Mouse (Mus musculus) heart, postnatal 4 days (tissue): ENCODE results near the gene B3gnt2. TPM values are rescaled to one million over a fixed set of nuclear protein-coding genes. Genes with fewer than 3 reads are reported as not detected.
A peak's percentile ranks its signal among the peaks of the same experiment; 100 is the strongest.

Experiments
- DNase-seq: peaks from one replicate; pipeline ENCODE4 v3.0.0; 2021
- total RNA-seq, 2 experiments: library from RNA; stranded (reverse); gene quantifications; 2 replicates each; pipeline ENCODE4 v1.2.3; 2021

The B3gnt2 gene
- total RNA-seq, 2 experiments from 2014 or later = 7.4 to 8.1 TPM

DNA sequence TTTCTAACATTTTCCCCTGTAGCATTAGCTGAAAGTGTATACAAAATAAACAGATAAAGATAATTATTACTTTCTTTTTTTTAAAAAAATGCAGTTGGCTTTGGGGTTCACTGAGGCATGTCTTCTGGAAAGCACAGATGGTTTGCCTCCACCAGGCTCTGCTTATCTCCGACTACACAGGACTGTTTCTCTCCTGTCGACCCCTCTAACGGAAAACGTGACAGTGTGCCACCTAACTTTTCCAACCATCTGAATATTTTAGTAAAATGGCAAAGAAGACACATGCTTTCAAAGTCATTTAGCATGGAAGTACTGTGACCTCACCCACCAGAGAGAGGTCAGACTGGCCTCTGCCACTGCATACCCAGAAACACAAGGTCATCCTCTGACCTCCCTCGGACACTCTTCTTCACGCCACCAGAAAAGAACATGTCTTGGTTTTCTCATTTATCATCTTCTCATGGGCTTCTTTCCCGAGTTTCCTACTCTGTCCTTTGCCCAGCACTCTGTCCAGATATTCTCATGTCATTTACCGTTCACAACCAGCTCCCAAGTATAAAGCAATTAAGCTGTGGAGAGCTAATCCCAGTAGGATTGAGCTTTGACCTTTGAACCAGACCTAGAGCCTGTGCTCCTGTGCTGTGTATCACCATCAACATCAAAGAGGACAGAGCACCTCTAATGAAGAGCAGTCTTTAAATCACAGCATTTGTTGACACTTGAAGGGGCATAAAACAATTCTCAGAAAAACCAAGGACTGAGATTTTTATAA, 13.6 kb downstream of the B3gnt2 start:
- no peak for DNase-seq

DNA sequence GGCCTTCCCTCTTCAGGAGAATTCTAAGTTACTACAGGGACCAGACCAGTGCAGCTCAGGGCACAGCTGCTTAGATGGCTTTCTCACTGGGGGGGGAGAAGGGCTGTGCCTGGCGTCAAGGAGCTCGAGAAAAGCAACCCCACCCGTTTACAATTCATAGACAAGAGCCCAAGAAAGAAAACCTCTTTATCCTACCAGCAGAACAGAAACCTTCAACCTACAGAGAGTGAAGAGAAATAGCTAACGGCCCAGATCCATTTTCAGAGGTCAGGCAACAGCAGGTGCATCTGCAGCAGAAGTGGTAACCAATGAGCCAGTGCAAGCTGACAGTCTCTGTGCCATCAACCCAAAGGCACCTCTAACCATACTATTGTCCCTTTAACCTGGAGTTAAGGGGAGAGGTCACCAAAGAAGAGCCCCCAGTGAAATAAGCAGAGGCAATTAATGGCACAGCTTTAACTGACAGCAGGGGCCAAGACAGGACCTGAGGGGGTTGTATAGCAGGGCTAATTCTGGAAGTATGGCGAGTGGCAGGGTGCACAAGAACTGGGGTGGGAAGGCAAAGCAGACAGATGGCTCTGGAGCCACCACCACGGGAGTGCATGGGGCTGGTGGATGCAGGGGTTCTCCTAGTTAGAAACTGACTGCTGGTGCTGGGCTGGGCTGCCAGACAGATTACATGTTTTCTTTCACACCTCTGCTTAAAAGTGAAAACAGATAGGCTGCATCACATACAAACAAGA, 14.5 kb downstream of the B3gnt2 start:
- no peak for DNase-seq

DNA sequence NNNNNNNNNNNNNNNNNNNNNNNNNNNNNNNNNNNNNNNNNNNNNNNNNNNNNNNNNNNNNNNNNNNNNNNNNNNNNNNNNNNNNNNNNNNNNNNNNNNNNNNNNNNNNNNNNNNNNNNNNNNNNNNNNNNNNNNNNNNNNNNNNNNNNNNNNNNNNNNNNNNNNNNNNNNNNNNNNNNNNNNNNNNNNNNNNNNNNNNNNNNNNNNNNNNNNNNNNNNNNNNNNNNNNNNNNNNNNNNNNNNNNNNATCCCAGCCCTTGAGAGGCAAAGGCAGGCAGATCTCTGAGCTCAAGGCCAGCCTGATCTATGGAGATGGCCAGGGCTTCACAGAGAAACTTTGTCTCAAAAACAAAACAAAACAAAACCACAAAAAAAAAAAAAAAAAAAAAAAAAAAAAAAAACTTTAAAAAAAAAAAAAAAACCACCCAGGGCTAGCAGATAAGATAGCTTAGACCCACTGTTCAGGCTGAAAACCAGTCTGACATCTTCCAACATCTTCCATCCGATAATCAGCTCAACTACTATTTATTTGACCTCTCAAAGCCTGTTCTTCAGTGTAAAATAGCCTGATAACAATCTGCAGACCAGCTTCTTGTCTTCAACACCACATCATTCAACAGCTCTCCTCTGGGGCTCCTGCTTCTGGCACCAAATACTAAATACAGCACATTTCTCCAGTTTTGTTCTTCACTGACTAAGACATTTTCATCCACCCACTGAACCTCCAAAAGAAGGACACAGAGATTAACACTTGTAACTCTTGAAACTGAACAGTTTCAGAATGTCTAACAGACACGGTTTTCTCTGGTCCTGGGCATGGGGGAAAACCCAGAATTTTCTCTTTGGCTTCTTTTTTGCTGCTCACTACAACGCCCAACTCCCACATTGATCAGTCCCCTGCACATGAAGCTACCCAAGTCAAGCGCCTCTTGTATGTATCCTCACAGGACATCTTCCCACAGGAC, 15.7 kb downstream of the B3gnt2 start:
- DNase-seq = no peak

DNA sequence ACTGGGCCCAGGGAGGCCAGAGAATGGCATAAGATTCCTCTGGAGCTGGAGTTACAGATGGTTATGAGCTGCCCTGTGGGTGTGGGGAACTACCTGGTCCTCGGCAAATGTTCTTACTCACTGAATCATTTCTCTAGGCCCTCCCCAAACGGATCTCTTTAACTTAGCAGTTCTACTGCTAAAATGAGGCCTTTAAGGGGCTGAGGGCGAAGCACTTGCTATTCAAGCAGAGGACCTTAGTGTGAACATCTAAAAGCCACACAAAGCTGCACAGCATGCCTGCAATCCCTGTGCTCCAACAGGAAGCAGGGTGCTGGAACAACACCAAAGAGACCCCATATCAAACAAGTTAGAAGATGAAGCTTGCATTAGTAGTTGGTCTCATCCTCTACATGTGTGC, 21.3 kb downstream of the B3gnt2 start:
- no peak for DNase-seq

DNA sequence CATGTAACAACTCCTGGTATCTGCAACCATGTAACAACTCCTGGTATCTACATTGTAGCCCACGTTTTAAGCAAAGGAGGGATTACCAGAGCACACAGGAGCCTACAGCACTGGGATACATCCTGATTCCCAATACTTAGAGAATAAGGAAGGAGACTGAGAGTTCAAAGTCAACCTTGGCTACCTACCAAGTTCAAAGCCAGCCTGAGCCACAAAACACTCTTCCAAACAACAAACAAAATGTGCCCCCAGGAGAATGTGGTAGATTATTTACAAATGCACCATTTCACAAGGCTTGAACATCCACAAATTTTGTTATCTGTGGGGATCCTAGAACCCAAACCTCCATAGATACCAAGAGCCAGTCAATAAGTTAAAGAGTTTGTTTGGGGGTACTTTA, 22.4 kb downstream of the B3gnt2 start:
- DNase-seq = no peak

DNA sequence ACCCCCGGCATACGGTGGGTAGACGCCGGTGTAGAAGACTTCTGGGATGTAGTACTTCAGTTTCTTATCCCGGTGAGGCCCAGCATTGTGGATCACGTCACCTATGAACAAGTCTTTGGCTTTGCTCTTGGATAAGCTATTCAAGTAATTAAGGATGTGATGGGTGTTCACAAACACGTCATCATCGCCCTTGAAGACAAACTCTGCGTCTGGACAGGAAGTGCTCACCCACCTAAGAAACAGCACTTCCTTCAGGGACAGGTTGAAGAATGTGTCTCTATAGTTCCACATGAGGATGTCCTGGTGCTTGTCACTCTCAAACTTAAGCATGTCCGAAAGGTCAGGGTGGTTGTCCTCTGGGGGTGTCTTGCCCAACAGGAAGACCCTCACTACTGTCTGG, 24.5 kb downstream of the B3gnt2 start:
- DNase-seq = no peak

DNA sequence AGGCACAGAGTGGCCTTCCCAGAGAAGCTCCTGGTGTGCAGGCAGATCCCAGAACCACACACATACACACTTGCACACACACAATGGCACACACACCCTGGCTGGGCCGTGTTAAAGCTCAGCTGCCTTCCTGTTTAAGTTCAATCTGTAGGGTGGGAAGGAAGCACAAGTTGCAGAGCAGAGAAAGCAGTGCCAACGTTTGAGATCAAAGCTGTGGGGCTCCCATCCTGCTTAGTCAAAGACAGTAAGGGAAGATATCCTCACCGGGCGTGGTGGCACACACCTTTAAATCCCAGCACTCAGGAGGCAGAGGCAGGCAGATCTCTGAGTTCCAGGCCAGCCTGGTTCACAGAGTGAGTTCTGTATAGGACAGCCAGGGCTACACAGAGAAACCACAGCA, 28.2 kb downstream of the B3gnt2 start:
- DNase-seq = no peak

DNA sequence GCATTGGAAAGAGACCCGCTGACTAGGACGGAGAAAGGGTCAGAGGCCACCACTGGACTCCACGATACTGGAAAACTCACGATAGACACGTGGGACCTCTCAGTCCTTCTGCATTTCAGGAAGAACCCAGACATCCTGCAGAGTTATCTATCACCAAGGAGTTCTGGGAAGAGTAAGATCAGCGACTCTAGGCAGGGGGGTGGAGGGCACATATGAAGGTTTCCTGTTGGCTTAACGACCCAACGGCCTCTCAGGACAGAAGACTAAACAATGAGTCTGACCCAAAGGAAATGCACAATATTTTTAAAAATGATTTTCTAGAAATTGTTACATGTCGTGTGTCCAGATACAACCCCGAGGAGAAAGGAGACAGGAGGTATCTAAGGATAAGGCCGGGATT, 28.8 kb downstream of the B3gnt2 start:
- no peak for DNase-seq

DNA sequence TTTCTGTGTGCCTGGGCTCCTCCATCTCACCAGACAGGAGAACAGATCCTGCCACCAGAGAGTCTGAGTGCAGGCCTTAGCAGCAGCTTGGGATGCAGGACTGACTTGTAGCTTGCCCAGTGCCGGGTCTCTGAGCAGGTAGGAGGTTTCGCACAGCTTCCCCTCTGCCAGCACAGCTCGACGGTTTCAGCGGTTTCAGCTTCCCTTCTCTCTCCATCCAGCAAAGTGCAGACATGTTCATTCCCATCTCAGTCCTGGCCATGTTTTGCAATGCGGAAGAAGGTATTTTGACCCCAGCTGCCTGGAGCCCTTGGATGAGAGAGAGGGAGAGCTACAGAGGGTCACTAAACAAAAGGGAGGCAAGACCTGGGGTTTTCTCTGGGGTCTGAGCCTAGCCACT, 30.1 kb downstream of the B3gnt2 start:
- no peak for DNase-seq

DNA sequence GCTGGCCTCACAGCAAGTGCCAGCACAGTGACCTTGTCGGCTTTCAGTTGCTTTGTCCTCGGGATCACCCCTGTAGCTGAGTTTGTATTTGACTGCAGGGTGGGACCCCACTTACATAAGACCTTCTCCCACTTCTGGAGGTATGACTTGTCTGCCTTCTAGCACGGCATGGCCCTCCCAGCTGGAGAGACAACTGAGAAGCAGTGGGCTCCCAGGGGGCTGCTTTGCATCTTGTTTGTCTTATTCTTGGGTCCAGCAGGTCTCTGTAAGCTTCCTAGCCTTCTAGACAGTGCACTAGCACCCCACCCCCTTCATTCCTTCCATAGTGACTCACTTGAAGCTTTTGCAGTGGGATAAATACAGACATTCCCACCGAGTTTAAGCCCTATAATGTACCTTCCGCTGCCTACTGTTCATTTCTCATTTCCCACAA, 30.6 kb downstream of the B3gnt2 start:
- DNase-seq = no peak

DNA sequence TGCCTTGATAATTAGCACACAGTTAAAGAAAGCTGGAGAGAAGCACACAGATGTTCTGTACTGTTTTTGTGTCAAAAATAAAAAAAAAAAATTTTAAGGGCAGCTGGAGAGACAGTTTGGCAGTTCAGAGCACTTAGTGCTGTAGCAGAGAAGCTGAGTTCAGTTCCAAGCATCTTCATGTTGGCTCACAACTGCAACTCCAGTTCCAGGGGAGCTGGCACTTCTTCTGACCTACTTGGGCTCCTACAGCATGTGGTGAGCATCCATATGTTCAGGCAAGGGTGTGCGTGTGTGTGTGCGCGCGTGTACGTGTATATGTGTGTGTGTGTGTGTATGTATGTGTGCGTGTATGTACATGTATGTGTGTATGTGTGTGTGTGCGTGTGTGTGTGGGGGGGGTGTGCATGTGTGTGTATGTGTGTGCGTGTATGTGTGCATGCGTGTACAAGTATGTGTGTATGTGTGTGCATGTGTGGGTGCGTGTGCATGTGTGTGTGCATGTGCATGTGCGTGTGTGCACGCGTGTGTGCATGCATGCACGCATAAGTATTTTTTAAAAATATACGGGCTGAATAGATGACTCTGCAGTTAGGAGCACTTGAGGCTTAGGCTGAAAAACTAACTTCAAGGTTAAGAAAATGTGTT, 31.7 kb downstream of the B3gnt2 start:
- DNase-seq = no peak

DNA sequence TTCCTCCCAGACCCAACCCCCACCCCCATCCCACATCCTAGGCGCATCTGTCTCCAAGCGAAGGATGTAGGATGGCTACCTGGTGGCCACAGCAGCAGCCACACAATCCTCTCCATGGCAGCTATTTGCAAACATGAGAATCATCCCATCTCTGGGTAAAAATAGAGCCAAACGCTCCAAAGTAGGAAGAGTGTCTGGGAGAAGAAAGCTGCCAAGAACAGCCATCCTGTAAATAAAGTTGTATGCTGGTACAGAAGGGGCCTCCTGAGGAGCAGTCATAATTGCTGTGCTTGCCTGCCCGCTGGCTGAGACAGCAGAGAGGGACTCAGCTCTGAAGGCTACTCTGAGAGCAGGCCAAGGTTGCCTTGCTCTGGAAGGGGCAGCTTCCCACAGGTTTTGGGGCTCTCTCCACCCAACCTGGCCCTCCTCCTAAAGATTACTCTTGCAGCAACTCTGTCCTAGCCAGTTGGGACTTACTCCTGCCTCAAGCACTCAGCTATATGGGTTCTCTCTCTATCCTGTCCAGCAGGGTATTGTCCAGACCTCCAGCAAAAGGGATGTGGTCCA, 33.2 kb downstream of the B3gnt2 start:
- no peak for DNase-seq

DNA sequence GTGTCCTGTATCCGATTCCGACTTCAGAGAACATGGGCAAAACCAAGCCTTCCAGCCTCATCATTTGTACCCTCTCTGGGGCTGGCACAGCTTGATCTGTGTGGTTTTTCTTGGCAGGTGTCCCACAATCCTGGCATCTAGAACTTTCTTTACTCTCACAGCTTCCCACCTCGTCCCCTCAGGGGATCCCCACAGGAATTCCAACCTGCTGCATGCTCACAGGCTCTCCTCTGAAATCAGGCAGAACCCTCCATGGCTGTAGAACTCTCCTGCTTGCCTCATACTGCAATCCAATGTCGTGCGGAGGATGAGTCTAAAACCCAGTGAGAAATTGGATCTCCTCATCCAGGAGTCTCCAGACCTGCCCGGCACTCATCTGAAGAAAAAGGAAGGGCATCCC, 34.1 kb downstream of the B3gnt2 start:
- DNase-seq = no peak

DNA sequence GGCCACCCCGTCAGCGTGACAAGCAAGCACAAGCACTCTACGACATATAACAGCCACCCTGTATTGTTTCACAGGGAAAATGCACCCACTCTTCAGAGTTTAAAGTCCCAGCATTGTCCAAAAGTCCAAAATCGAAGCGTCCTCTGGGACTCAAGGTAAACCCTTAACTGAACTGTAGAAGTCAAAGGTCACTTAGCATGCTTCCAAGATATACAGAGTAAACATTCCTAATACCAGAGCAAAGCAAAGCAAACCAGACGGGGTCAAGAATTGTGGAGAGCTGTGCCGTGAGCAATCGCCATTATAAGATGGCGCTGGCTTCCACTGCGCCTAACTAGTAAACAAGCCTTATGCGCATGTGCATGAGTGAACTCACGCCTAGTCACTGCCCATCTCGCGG, 34.7 kb downstream of the B3gnt2 start:
- DNase-seq = no peak

DNA sequence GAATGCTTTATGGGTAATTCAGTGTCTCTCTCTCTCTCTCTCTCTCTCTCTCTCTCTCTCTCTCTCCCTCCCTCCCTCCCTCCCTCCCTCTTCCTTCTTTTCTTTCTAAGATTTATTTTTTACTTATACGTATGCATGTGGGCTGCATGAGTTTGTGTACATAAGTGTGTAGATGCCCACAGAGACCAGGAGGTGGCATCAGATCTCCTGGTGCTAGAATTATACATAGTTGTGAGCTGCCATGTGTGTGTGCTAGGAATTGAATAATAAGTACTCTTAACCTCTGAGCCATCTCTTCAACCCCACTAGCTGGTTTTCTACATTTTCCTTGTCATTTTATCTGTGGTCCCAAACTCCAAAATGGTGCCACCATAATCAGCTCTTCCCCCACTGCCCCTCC, 35.2 kb downstream of the B3gnt2 start:
- DNase-seq = no peak

DNA sequence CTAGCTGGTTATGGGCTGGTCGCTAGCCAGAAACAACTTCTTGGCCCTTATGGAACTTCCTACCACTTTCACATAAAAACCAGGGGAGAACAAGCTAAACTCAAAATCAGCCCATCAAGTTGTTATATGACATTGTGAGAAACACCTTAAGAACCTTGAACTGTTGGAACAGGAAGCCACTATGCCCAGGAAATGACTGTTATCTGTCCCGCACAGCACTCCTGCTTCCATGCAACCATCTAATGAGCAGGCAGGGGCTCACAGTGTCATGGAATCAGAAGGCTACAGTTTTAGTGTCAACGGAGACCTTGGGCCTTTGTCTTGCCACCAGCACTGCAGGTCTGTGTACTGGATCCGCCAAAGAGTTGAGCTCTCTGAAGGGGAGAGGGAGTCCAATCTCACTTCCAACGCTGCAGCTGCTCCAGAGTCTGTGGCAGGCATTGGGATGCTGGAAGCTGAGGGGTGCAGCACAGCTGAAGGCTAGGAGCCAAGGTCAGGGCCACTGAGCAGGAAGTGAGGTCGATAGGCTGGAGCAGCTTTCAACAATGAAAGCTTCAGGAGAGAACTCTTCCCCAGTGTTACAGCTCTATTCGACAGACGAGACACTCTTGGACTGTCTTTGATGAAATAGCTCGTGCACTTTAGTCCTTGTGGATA, 36.6 kb downstream of the B3gnt2 start:
- DNase-seq = peak; percentile 26

DNA sequence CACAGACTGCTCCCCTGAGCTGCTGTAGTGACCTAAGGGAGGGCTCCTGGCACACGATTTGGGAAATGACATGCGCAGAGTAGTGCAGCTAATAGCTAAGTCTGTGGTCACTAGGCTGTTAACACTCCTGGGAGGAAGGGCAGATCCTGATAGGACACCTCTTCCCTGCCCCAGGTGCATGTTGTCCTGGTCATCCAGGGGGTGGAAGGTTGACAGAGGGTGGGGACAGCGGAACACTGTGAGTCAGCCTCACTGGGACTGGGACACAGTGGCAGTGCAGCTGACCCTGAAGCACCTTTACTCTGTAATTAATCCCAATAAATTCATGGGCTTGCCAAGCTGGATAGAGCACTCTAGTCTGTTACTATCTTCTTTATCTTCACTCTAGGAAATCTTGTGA, 39.5 kb downstream of the B3gnt2 start:
- DNase-seq = no peak

DNA sequence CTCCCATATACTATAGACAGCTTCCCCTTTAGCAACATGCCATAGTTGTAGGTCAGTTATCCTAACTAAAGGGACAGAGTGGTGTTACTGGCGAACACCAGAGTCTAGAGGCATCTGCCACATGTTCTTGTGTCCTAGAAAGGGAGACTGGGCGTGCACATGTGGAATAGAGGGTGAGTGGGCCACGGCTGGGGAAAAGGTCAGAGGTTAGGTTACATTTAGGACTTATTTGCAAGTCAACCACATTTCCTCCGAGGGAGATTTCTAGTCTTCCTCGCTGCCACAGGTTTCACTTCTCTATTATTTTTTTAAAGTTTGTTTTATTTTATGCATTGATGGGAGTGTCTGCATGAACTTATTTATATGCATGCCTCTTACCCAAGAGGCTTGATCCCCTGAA, 42.4 kb downstream of the B3gnt2 start:
- DNase-seq = no peak

DNA sequence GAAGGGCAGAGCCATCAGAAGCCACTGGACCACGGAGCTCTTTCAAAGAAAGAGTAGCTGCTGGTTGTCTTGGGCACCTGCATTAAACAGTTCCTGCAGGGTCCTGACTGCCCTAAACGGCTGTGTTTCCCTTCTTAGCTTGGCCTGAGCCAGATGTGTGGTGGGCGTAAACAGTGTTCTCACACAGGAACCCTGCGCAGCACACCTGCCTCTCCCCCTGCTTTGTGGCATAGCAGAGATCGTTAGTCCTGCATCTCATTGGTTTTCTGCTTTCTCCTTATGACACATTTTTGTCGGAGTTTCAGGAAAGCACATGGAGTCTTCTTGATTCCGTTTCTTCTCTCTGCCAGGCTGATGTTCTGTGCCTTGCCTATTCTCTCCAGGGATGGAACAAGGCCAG, 44.9 kb downstream of the B3gnt2 start:
- no peak for DNase-seq

DNA sequence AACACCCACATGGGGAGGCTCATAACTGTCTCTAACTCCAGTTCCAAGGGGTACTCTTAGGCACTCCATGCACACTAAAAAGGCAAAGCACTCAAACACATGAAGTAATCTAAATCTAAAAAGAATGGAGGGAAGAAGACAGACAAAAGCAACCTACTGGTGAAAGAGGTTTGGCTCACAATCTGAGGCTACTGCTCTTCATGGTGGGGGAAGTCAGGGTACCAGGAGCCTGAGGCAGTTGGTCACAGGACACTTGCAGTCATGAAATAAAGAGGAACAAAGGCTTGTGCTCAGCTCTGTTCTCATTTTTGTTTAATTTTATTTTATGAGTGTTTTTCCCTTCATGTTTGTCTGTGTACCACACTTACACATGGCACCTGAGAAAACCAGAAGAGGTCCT, 45.6 kb downstream of the B3gnt2 start:
- DNase-seq = no peak

DNA sequence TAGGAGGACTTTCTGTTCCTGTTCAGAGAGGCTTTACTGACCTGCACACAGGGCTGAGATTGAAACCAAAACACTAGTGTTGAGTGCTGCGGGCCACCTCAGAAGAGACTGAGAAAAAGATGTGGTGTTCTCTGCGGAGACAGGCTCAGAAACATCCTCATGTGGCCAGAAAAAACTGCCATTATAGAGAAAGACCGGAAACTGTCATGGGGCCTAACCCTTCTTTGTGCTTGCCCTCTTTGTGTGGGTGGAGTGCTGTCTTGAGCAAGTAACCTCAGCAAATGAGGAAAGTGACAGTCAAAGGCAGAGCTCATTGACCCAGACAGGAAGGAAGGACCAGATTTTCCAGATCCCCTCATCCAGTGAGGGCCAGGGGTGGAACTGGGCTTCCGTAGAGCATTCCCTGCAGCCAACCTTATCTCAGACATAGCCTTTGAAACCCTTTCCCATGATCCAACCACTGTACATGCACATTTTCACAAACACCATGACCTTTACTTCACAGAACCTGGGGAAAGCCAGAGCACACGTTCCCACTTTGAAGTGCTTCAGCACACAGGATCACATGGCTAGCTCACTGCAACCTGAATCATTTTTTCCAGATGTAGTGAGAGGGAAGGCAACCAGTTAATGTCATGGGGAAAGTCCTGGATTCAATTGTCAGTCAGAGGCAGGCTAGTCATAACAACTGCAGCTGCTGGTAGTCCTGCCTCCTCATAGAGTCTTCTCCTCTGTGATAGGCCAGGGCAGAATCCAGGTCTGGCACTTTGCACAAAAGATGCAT, 46.6 kb downstream of the B3gnt2 start:
- no peak for DNase-seq
